Mouse (Mus musculus) CH12.LX (cell line): ENCODE measurements at regions not wholly inside any gene's neighbourhood (a gene's known extent, or its start where the extent isn't known, plus 50 kb on each side); places are given as distances from the start of the nearest gene placed in this dataset.

Source experiments
- CTCF ChIP-seq, 2 experiments: IDR thresholded peaks in 1 of 2; conservative IDR thresholded peaks in 1 of 2; 2 replicates each; pipeline ENCODE4 v1.5.1; 2011 to 2012; ENCODE audit warnings: low read depth in 2 of 2, low read length in 2 of 2, improper control_type of control experiment in 1 of 2, inconsistent platforms in 1 of 2, mild to moderate bottlenecking in 1 of 2, moderate library complexity in 1 of 2
- EP300 ChIP-seq: IDR thresholded peaks from 2 replicates; pipeline ENCODE4 v1.6.1; 2011; ENCODE audit warnings: low read length, improper control_type of control experiment
- JUN ChIP-seq: IDR thresholded peaks from 2 replicates; pipeline ENCODE4 v1.6.1; 2011; ENCODE audit warnings: low read depth, mild to moderate bottlenecking, low read length, improper control_type of control experiment, moderate library complexity; ENCODE audit not compliant: insufficient read depth
- MAZ ChIP-seq: IDR thresholded peaks from 2 replicates; pipeline ENCODE4 v1.6.1; 2012; ENCODE audit warnings: low read depth, mild to moderate bottlenecking, inconsistent platforms, low read length, improper control_type of control experiment, moderate library complexity
- TBP ChIP-seq: conservative IDR thresholded peaks from 2 replicates; pipeline ENCODE4 v1.6.1; 2011; ENCODE audit warnings: low read depth, low read length, improper control_type of control experiment
- TCF12 ChIP-seq: IDR thresholded peaks from 2 replicates; pipeline ENCODE4 v1.6.1; 2014; ENCODE audit warnings: low read depth, mild to moderate bottlenecking, inconsistent platforms, low read length, improper control_type of control experiment

DNA sequence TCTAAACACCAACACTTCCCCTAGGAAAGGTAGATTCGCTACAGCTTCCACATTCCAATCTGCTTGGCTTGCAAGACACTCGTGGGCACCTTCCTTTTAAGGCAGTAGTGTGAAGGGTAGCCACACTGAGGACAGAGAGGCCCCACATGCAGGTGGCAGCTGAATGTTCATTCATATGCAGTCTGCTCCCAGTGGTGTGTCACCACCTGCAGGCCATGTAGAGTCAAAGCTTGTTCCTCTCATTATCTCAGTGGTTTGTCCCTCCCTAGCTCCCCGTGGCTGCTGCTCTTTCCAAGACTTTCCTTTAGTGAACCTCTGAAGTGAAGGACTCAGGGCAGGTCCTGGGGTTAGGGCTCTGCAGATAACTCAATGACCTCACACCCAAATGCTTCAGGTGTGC, 121.4 kb downstream of the Cyp26b1 start:
- TF ChIP-seq TBP (no peak), CTCF (conservative IDR thresholded peaks at IDR 0.05 in 1 of 2, IDR thresholded peaks at IDR 0.05 in 1 of 2; ENCODE audit: low read depth in 2 of 2, low read length in 2 of 2) (peak in 1 of 2 experiments; percentile 58; a peak in 2 of 4 replicates), JUN (no peak), EP300 (no peak), MAZ (no peak), TCF12 (no peak)
